Mouse (Mus musculus): Measurements from ENCODE around the gene Abhd14b. TPM values are rescaled to one million over a fixed set of nuclear protein-coding genes. Genes with fewer than 3 reads are reported as not detected.

Gene Abhd14b
- 23.9 and 25.9 TPM in 2 replicates for polyA plus RNA-seq (2015; fragmentation: Nextera tagmentation; extraction: Ambion mirVana)

DNA sequence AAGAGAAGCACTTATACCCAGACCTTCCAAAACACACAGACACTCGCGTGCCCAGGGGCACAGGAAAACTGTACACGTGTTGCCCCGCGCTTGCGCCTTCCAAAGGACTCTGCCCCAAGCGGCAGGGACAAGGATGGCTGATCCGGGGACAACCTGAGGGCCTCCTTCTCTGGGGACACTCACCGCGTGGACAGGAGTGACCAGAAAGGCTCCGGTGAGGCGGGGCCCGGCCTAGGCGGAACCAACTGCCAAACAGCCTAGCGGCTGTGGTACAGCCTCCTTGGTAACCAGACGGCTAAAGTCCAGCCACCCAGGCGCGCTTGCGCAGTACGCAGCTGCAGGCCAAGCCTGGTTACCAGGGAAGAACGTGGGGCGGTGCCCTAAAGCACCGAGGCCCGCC, at the start of gene Abhd14b, which contains the start of gene Abhd14a:
TSS of gene Abhd14b (plus strand) at position 112 of the 400 bp plus-strand sequence.
TSS of gene Abhd14a (minus strand) at position 331 of the 400 bp plus-strand sequence.

DNA sequence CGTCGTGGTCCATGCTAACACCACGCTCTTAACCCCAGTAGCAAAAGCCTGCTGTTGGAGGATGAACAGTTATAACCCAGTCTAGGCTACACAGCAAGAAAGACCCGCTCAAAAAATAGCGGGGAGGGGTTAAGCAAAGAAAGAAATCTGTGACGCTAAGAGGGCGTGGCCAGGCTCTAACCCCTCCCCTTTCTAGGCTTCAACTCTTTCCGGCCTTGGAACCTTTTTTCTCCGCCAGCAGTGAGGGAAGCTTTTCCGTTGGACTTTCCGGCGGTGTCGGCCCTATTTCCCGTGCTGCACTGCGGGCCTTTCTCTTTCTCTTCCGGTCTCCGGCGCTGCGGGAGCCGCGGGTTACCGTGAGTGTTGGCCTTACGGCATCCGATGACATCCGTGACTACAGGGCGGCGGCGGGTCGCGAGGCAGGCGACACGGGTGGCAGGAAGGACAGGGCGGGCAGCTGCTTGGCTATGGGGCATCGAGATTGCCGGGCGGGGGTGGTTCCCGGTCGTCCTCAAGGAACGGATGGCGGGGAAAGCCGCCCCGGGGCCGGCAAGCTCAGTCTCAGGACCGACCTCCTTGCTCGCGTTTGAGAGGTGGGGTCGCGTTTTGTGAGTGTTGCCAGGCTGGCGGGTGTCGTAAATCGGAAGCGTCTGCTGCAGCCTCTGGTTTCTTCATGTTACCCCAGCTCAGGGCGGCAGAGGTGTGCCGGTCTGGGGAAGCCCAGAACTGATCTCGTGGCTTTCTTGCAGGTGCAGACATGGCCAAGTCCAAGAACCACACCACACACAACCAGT, 17.8 kb upstream of the Abhd14b start, which contains the start of gene Rpl29:
TSS of gene Rpl29 (plus strand) at position 234 of the 794 bp plus-strand sequence.

DNA sequence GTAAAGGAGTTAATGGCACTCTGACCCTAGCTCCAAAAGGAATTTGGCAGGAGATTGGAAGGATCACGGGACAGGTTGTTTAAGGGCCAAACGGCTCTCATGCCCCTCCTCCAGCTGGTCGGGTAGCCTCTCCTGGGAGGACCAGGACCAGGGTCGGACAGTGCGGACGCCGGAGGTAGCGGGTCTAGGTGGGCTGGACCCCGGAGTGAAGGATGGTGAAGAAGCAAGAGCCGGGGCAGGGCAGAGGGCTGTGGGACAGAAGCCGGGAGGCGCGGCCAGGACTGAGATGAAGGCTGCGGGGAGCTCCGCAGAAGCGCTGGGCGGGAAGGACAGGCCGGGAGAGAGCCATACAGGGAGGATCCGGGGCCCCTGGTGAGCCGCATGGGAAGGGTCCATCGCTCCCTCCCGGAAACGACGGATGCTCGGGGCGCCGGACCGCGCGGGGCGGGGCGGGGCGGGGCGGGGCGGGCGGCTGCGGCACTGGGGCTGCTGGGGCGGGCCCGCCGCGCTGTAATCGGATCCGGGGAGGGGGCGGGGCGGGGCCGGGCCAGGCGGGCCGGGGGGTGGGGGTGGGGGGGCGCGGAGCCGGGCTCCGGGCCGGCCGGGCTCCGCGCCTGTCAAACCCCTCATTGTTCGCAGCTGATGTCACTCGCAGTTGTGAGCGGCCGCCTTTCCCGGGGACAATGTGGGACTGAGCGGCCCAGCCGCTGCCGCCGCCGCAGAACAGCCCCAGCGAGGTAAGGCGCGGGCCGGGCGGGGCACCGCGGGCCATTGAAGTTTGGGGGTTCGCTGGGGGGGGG, 6.2 kb downstream of the Abhd14b start, which contains the start of gene Pcbp4:
TSS of gene Pcbp4 (plus strand) at position 21 of the 800 bp plus-strand sequence.

DNA sequence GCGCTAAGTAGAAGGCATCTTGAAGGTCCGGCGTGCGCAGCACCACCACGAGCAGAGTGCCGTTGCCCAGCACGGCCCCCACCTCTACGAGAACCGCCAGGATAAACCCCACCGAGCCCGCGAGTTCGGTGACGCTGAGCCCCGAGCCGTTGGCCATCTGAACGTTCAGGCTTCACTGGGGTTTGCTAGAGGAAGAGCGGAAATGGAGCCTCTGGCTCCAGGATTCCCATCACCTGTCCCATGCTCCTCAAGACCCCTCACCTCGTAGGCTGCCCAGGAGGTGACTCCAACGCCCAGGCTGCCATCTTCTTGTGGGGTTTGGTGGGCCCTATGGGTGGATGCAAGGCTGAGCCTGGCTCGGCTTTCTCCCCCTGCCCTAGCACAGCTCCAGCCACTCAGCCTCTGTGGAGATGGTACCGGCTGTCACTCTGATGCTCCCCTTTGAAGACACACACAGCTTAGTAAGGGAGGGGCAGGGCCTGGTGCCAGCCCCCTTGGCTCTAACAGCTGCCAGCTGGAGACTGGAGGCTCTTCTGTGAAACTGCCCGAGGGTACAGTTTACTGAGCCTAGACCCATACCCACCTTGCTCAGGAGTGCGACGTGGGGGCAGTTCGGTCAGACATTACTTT, 18.4 kb downstream of the Abhd14b start, which contains the start of gene Gpr62:
TSS of gene Gpr62 (minus strand) at position 368 of the 630 bp plus-strand sequence.

DNA sequence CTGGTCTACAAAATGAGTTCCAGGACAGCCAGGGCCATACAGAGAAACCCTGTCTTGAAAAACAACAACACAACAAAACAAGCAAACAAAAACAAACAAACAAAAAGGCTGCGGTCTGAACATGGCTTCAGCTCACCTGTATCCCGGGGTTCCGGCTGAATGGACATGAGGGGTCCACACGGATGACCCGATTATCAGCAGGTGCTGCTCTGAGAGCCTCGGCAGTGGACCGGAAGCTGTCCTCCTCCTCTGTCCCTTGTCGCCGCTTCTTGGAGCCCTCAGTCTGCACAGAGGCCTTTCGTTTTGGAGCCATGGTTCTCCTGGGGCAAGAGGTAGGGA, 28.4 kb downstream of the Abhd14b start, which contains the start of gene Rrp9:
TSS of gene Rrp9 (plus strand) at position 301 of the 339 bp plus-strand sequence.

DNA sequence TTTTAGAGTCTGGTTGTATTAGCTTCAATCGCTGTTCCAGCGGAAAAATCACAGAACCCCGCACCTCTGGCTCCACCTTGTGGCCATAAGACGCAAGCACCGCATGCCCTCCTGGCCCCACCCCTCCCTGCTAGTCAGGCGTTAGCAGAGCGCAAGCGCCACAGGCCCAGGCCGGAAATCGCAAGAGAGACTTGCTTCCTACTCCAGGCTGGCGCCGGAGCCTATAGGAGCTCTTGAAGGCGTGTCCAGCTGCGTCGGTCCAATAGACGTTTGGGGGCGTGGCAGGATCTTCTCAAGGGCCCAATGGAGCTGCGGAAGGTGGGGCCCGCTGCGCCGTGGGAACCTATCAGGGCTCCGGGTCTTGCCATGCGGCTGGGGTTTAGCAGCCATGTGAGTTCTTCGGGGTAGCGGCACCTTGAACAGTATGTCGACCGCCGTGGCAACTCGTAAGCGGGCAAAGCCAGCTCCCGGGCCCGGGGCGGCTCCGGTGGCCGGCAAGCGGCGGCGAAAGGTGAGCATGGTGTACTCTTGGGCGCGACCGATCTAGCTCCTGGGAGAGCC, 29.7 kb downstream of the Abhd14b start, which contains the start of gene Parp3:
TSS of gene Parp3 (minus strand) at position 26 of the 561 bp plus-strand sequence.

DNA sequence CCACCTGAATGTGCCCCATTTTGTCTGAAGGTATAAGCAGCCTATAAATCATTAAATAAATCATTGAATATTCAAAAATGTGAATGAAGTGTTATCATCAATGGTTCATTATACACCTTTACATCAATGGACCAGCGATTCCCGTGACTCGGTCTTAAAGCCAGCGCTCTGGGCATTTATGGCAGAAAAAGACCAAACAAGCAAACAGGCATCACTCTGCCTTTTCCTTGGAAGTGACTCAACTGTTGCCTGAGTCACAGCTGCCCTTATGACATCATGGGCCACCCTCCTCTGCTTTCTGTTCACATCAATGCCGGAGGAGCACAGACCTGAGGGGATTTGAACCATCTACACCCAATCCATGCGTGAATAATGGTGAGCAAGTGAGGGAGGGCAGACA, 52.4 kb downstream of the Abhd14b start, which contains the start of gene Iqcf1:
TSS of gene Iqcf1 (plus strand) at position 301 of the 400 bp plus-strand sequence.

Other genes starting within 250 kb of the Abhd14b start
- gene Ppm1m, start 247.7 kb upstream of the Abhd14b start, polyA plus RNA-seq (2015; fragmentation: Nextera tagmentation; extraction: Ambion mirVana), result 26.4 and 28.0 TPM in 2 replicates
- gene Twf2, start 244.4 kb upstream of the Abhd14b start, polyA plus RNA-seq (2015; fragmentation: Nextera tagmentation; extraction: Ambion mirVana), result 25.3 and 29.8 TPM in 2 replicates
- gene Tlr9, start 224.9 kb upstream of the Abhd14b start, polyA plus RNA-seq (2015; fragmentation: Nextera tagmentation; extraction: Ambion mirVana), result 0.08 and 0.11 TPM in 2 replicates
- 94.5 and 99.0 TPM in 2 replicates for gene Alas1, start 198.8 kb upstream of the Abhd14b start, polyA plus RNA-seq (2015; fragmentation: Nextera tagmentation; extraction: Ambion mirVana)
- gene Poc1a, start 166.4 kb upstream of the Abhd14b start, polyA plus RNA-seq (2015; fragmentation: Nextera tagmentation; extraction: Ambion mirVana), result 7.2 and 7.5 TPM in 2 replicates
- 9.4 and 9.9 TPM in 2 replicates for gene Dusp7, start 78.8 kb upstream of the Abhd14b start, polyA plus RNA-seq (2015; fragmentation: Nextera tagmentation; extraction: Ambion mirVana)
- 752 and 771 TPM in 2 replicates for gene Rpl29, start 18.0 kb upstream of the Abhd14b start, polyA plus RNA-seq (2015; fragmentation: Nextera tagmentation; extraction: Ambion mirVana)
- 15.1 and 15.3 TPM in 2 replicates for gene Acy1, start 9.1 kb upstream of the Abhd14b start, polyA plus RNA-seq (2015; fragmentation: Nextera tagmentation; extraction: Ambion mirVana)
- 29.5 and 29.8 TPM in 2 replicates for gene Abhd14a, start 219 bp downstream of the Abhd14b start, polyA plus RNA-seq (2015; fragmentation: Nextera tagmentation; extraction: Ambion mirVana)
- gene Pcbp4, start 5.8 kb downstream of the Abhd14b start, polyA plus RNA-seq (2015; fragmentation: Nextera tagmentation; extraction: Ambion mirVana), result 20.7 and 21.1 TPM in 2 replicates
- 0.39 and 0.44 TPM in 2 replicates for gene Gpr62, start 18.5 kb downstream of the Abhd14b start, polyA plus RNA-seq (2015; fragmentation: Nextera tagmentation; extraction: Ambion mirVana)
- 27.7 and 27.9 TPM in 2 replicates for gene Rrp9, start 28.5 kb downstream of the Abhd14b start, polyA plus RNA-seq (2015; fragmentation: Nextera tagmentation; extraction: Ambion mirVana)
- 35.8 and 36.1 TPM in 2 replicates for gene Parp3, start 29.5 kb downstream of the Abhd14b start, polyA plus RNA-seq (2015; fragmentation: Nextera tagmentation; extraction: Ambion mirVana)
- not detected in 2 replicates for gene Iqcf1, start 52.5 kb downstream of the Abhd14b start, polyA plus RNA-seq (2015; fragmentation: Nextera tagmentation; extraction: Ambion mirVana)
- gene Iqcf5, start 67.1 kb downstream of the Abhd14b start, polyA plus RNA-seq (2015; fragmentation: Nextera tagmentation; extraction: Ambion mirVana), result not detected in 2 replicates
- not detected in 2 replicates for gene Iqcf3, start 114.2 kb downstream of the Abhd14b start, polyA plus RNA-seq (2015; fragmentation: Nextera tagmentation; extraction: Ambion mirVana)
- not detected in 2 replicates for gene Iqcf4, start 123.5 kb downstream of the Abhd14b start, polyA plus RNA-seq (2015; fragmentation: Nextera tagmentation; extraction: Ambion mirVana)
- gene Iqcf6, start 179.1 kb downstream of the Abhd14b start, polyA plus RNA-seq (2015; fragmentation: Nextera tagmentation; extraction: Ambion mirVana), result not detected in 2 replicates
- not detected in 2 replicates for gene Grm2, start 208.6 kb downstream of the Abhd14b start, polyA plus RNA-seq (2015; fragmentation: Nextera tagmentation; extraction: Ambion mirVana)
- gene Tex264, start 238.5 kb downstream of the Abhd14b start, polyA plus RNA-seq (2015; fragmentation: Nextera tagmentation; extraction: Ambion mirVana), result 65.0 and 76.5 TPM in 2 replicates